Mouse (Mus musculus): ENCODE measurements at regions not wholly inside any gene's neighbourhood (a gene's known extent, or its start where the extent isn't known, plus 50 kb on each side); places are given as distances from the start of the nearest gene placed in this dataset.

DNA sequence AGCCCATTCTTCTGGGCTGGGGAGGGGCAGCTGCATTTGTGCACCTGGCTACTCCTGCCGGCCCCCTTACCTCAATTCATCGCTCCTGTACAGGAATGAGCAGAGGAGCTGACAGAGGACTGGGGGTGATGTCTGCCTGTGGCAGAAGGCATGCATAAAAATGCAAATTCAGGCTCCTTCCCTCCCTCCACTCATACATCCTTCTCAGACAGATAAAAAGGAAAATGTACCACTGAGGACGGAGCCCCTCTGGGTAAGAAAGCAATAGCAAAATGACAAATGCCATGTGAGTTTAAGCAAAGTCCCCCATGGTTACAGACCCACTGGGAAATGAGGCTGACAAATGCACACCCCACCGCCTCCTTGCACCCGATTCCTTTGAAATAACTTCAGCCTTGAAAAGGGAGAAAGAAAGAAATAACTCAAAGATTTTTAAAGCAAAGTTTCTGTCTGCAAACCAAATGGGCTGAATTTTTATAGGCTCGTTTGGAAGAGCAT lies 161.1 kb upstream of the Vstm2b start:
- no peak for DNase-seq (ENCODE audit: extremely low spot score in 1 of 2, low spot score in 1 of 2)

- DNase-seq (ENCODE audit: extremely low spot score in 1 of 2, low spot score in 1 of 2): peak; percentile 19 to 61
Observed at GRCm38 (mm10) chr7:40737496-40737895, 160.6 kb upstream of the Vstm2b start.

DNA sequence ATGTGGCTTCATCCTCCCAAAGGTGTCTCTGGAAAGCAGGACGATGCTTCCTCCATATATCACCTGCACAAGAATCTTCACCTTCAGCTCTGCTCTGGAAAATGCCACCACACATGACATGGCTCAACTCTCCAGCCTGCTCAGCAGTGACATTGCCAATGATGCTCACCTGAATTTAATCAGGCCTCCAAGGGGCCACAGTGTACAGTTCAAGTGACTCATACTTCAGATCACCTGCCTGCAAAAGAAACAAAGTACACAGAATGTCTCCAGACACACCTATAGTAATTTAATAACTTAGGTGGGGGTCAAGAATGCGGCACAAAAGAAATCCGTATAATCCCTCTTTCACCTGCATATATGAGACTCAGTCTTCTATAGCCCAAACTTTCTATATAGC lies 160.0 kb upstream of the Vstm2b start:
- DNase-seq (ENCODE audit: extremely low spot score in 1 of 2, low spot score in 1 of 2): no peak

DNA sequence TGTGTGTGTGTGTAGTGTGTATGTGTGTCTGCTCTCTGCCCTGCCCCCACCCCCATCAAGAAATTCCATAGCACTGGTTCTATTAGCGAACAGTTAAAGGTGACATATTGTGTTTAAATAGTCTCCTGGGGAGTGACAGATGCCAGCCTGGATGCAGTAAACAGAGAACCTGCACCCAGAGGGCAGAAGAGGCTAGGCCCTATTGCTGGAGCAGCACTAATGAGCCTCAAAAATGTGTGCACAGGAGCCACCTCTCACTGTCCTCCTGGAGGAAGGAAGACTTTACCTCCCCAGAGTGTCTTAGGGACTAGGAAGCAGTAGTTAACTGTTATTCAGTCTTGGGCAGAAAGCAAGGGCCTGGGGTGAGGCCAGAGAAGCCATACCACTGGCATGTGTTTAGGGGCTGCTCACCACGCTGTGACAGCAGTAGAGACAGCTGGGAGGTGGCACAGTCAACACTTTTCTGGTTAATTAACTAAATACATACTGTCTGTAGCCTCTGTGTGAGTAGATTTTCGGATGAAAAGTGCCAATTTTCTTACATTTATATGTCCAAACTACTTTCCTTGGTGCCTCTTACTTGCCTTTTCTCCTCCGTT lies 155.5 kb upstream of the Vstm2b start:
- DNase-seq (ENCODE audit: extremely low spot score in 1 of 2, low spot score in 1 of 2): no peak

DNA sequence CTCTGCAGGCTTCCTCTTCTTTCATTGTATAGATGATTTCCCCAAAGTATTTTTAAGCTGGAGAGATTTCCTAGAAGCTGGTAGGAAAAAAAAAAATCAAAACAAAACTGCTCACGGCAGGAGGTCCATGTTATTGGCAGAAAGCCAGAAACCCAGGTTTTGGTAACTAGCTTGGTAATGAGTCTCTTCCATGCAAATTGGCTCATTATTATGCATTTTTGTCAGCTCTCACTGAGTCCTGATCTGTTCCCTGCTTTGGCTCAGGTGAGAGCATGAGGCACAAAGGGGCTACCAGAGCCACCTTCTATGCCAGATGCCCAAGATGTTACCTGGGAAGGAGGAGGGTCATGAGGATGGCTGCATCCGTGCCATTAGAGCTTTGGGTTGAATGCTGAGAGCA lies 146.3 kb upstream of the Vstm2b start:
- DNase-seq (ENCODE audit: extremely low spot score in 1 of 2, low spot score in 1 of 2): no peak

GRCm38 (mm10) chr7:40752195-40752594 lies 145.9 kb upstream of the Vstm2b start:
- no peak for DNase-seq (ENCODE audit: extremely low spot score in 1 of 2, low spot score in 1 of 2)

GRCm38 (mm10) chr7:40753490-40753889 lies 144.6 kb upstream of the Vstm2b start:
- DNase-seq (ENCODE audit: extremely low spot score in 1 of 2, low spot score in 1 of 2): no peak

GRCm38 (mm10) chr7:40762520-40762919 lies 135.6 kb upstream of the Vstm2b start:
- peak; percentile 29 to 74 for DNase-seq (ENCODE audit: extremely low spot score in 1 of 2, low spot score in 1 of 2)

DNA sequence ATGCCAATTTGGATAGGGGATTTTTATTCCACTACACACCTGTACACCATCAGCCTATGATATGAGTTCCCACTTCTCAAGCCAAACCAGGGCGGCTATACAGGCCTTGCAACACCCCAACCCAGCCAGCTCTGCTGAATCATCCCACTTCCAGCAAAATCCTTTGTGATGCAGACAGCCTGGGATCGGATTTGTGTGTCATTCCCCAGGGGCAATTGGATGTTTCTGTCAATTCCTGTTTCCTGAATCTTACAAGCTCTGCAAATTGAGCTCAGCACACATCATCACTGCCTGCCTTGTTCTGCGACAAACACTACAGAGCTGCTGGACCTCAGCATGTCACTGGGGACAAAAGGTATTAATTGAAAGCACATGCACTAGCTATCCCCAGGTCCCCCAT lies 132.0 kb upstream of the Vstm2b start:
- DNase-seq (ENCODE audit: extremely low spot score in 1 of 2, low spot score in 1 of 2): no peak

DNA sequence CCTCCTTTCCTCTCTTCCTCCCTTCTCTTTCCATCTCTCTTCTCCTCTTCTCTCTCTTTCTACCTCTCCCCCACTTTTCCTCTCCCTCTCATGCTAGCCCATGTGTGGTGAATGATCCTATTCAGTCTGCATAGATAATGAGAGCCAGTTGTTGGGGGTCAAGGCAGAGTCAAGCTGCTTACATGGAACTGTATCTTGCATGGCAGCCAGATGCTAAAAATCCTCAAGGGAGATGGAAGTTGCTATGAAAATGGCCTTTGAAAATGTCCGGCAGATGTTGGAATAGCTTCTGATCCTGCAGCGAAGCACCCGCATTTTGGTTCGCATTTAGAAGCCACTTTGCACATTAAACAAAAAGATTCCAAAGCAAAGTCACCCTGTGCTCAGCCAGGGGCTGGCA lies 121.9 kb upstream of the Vstm2b start:
- no peak for DNase-seq (ENCODE audit: extremely low spot score in 1 of 2, low spot score in 1 of 2)

DNA sequence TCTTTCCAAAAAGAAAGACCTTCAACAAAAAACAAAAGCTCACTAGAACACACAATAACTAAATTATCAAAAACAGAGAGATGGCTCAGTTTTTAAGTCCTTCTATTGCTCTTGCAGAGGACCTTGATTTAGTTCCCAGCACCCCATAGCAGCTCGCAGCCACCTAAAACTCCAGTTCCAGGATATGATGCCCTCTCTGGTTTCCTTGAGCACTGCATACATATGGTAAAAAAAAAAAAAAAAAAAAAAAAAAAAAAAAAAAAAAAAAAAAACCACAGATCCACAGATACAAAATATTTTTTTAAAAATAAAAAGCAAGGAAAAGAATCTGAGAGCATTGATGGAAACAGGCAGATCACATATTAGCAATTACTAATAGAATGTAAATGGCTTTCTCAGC lies 113.2 kb upstream of the Vstm2b start:
- no peak for DNase-seq (ENCODE audit: extremely low spot score in 1 of 2, low spot score in 1 of 2)

DNA sequence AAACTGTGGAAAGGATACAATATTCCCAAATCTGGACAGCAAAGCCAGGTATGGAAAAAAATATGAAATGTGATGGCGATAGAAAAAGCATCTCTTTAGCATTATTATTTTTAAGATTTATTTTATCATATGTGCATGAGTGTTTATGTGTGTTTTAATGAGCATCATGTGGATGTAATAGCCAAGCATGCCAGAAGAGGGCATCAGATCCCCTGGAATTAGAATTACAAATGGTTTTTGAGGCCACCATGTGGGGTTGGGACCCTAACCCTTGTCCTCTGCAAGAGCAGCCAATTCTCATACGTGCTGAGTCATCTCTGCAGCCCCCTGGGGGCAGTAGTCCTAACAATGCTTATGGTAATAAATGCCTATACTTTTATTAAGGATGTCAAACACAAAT lies 111.4 kb upstream of the Vstm2b start:
- DNase-seq (ENCODE audit: extremely low spot score in 1 of 2, low spot score in 1 of 2): no peak

DNA sequence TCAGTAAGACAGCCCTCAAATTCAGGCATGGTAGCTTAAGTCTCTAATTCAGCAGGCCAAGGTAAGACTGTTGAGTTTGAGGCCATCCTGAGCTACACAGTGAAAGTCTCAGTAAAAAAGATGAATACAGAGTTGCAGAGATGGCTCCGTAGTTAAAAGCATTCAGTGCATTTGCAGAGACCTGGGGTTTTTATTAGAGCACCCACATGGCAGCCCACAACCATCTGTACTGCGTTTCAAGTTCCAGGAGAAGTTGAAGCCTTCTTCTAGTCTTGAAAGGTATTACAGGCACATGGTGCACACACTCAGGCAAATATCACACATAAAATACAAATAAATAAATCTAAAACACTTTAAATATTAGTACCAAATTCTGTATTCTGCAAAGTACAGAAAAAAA lies 109.6 kb upstream of the Vstm2b start:
- DNase-seq (ENCODE audit: extremely low spot score in 1 of 2, low spot score in 1 of 2): peak in 1 of 2 experiments; percentile 12

DNA sequence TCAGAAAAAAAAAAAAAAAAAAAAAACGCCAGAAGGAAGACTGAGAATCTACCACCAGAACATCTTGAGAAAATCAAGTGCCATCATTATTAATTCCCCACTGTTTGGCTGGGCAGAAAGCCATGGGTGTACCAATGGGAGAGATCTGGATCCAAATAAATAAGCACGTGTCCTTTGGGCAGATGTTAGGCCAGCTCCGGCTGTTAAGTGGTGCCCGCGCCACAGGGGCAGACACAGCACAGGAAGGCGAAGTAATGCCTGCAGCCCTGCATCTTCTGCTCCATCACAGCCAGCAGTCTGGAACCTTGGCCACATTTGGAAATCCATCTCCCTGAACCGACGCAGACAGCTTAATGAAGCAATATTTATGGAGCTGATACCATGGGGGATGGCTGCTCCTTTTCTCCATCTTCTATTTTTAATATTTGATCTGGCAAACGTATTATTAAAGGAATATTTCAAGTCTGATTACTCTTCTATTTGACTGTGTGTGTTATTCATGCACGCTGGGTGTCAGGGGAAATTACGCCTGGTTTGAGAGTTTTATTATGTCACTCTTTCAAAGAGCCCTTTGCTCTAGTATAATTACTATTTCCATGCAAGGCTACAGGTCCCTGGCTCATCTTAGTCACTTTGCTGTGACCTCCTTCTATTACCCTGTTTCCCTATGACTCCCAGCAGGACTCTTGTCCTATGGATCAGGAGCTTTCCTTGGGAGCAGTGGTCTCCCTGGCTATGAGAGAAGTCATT lies 103.5 kb upstream of the Vstm2b start:
- no peak for DNase-seq (ENCODE audit: extremely low spot score in 1 of 2, low spot score in 1 of 2)

GRCm38 (mm10) chr7:40799794-40800193 lies 98.3 kb upstream of the Vstm2b start:
- no peak for DNase-seq (ENCODE audit: extremely low spot score in 1 of 2, low spot score in 1 of 2)

DNA sequence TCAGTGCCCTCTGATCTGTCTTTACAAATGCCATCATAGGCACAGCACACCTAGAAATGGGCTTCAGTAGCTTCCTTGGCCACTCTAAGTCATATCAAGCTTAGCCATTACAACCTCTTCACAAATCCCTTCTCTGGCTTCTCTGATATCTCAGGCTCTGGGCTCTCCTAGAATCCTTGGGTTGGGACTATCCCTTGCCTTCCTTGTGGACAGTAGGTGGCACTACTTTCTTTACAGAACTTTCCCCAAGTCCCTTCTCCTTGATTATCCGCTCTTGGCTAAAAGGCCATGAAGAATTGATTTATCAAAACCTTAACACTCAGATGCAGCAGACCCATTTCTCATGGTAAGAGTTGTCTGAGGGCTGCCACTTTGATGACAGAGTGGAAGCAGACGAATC lies 96.8 kb upstream of the Vstm2b start:
- DNase-seq (ENCODE audit: extremely low spot score in 1 of 2, low spot score in 1 of 2): peak in 1 of 2 experiments; percentile 17

DNA sequence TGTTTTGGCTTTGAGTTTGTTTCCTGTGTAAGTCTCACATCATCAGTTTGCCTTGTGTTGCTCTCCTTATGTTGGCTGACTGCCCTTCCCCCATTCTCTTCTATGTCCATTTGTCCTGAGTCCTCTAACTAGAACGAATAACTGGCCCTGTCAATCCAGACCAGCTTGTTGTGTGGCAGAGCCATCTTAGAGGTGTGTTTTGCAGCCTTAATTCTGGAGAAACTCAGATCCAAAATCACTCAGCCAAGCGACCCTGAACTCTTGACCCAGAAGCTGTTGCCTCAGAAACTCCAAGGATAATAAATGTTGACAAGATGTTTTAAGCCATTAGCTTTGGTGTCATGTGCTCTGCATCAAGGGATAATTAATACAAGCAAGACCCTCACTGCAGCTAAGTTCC lies 92.9 kb upstream of the Vstm2b start:
- no peak for DNase-seq (ENCODE audit: extremely low spot score in 1 of 2, low spot score in 1 of 2)

DNA sequence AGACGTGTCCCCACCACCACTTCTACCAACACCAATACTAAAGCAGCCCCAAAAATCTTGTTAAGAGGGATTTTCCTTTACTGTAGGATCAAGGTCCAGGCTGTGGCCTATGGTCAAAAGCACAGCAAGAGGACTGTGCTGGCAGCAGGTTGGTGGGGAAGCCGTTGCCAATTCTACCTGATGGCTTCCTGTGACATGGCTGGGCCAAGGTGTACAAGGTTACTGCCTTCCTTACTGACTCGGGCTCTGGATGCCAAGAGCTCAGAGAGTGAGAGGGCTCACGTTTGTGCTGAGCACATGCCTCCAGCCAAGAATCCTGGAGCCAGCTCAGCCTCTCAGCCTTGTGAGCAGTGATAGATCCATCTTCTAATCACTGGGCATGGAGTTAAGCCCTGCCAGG lies 92.3 kb upstream of the Vstm2b start:
- DNase-seq (ENCODE audit: extremely low spot score in 1 of 2, low spot score in 1 of 2): no peak

DNA sequence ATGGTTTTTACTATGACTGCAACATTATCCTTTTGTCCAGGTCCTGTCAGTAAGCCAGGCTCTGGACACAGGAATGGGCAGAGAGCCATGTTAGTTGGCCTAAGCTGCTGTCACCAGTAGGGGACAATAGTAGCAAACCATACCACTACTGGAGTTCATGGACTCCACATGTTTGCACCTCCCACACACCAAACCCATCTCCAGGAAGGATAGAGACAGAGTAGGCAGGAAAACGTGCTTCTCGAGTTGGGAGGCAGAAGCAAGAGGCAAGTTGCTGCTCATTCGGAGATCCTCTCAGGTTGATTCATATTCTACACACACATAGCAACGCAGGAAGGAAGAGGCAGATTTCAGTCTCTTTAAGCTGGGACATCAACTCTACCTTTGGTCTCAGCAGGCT lies 85.2 kb upstream of the Vstm2b start:
- DNase-seq (ENCODE audit: extremely low spot score in 1 of 2, low spot score in 1 of 2): peak; percentile 51 to 71

DNA sequence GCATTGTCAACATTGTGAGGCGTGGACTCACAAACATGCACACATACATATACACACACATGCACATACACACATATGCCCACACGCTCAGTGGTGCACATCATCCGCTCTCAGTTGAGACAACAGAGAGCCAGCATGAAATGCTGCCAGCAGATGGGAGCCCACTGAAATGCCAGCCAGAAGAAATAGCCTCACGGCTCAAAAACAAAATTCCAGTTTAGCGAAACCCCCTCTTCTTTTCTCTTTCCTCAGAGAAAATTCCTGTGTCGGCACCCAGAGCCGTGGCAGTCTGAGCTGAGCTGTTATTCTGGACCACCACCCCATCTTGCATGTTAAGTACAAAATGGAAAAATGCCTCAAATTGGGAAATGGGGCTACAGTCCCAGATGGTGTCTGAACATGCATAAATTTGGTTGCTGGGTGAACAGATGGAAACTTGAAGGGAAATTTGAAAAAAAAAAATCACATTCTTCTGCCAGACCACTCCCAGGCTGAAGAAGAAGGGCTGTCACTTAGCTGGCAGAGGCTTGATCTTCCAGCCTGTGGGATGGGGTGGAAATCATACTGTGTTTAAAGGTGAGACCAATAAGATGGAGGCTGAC lies 72.9 kb upstream of the Vstm2b start:
- DNase-seq (ENCODE audit: extremely low spot score in 1 of 2, low spot score in 1 of 2): peak; percentile 64 to 67

GRCm38 (mm10) chr7:40829526-40829925 lies 68.6 kb upstream of the Vstm2b start:
- no peak for DNase-seq (ENCODE audit: extremely low spot score in 1 of 2, low spot score in 1 of 2)

GRCm38 (mm10) chr7:40831583-40831982 lies 66.5 kb upstream of the Vstm2b start:
- peak in 1 of 2 experiments; percentile 45 for DNase-seq (ENCODE audit: extremely low spot score in 1 of 2, low spot score in 1 of 2)

Data from frontal cortex, adult 2 months (tissue).